In the genomic region with DNA sequence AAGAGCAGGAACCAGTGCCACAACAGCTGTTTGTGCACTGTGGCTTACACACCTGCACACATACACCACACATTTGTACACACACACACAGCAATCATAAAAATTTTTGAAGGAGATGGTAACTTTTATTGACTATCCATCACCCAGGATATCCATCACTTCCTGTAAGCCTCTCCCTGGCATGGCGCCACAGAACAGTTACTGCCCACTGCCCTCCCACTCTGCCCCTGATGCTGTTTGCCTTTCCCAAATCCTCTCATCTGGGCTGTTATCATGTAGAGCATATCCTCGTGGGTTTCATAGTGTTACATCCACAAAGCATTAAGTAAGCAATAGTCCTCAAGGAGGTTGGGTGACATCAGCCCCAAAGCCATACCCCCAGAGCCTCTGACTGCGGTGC, we compare ENCODE assay signal across 14 mouse cellular contexts.
"Had no signal": no experiment of that assay in that cellular context is flagged by ENCODE, and none has a peak within 500 bp of the region (broad histone marks: within the 10 kb centered on the region; RNA-seq: fewer than 3 reads in every experiment).

No protein-coding gene starts in this region.

- H3K4me2 ChIP-seq: liver, embryonic 11.5 days; liver, embryonic 15.5 days; neural tube, embryonic 12.5 days; stomach, embryonic 15.5 days had no signal

- H3K9ac ChIP-seq: liver, embryonic 15.5 days; neural tube, embryonic 12.5 days; stomach, embryonic 15.5 days had no signal

- H3K4me3 ChIP-seq: layer of hippocampus, adult 2 months; limb, embryonic 10.5 days; liver, embryonic 15.5 days; megakaryocyte, embryonic 14.5 days; myocyte; neural tube, embryonic 12.5 days; stomach, embryonic 15.5 days had no signal

- DNase-seq: kidney, adult 18-20 months; kidney, postnatal 10 days; kidney, postnatal 4 days; lung, adult 2 months; right cerebral cortex, postnatal 14 days had no signal

- H3K4me1 ChIP-seq: liver, embryonic 15.5 days; megakaryocyte, embryonic 14.5 days; stomach, embryonic 15.5 days had no signal

- H3K27me3 ChIP-seq: liver, embryonic 15.5 days; megakaryocyte, embryonic 14.5 days; neural tube, embryonic 12.5 days; stomach, embryonic 15.5 days had no signal

- H3K9me3 ChIP-seq: limb, embryonic 10.5 days; liver, embryonic 15.5 days; neural tube, embryonic 12.5 days; stomach, embryonic 15.5 days had no signal

- H3K36me3 ChIP-seq: limb, embryonic 10.5 days; liver, embryonic 15.5 days; neural tube, embryonic 12.5 days; stomach, embryonic 15.5 days had no signal

- H3K27ac ChIP-seq: layer of hippocampus, adult 2 months; limb, embryonic 10.5 days; liver, embryonic 15.5 days; macrophage; neural tube, embryonic 12.5 days; stomach, embryonic 15.5 days had no signal
